Mouse (Mus musculus): Measurements from ENCODE around the gene Ptges2. TPM values are rescaled to one million over a fixed set of nuclear protein-coding genes. Genes with fewer than 3 reads are reported as not detected.

Ptges2 gene
- total RNA-seq, 2 experiments from 2014 or later, result 63.4 to 70.0 TPM

- intact Hi-C loops (cut with DNase I), result no loop called here
- DNase-seq, result no peak
Observed at GRCm38 (mm10) chr2:32367315-32367714, 28.4 kb upstream of the Ptges2 start.

- intact Hi-C loops (cut with DNase I), result no loop called here
- DNase-seq, result no peak
Observed at GRCm38 (mm10) chr2:32374191-32374590, 21.5 kb upstream of the Ptges2 start.

- intact Hi-C loops (cut with DNase I), result no loop called here
- no peak for DNase-seq
Observed at GRCm38 (mm10) chr2:32375317-32375940, 20.3 kb upstream of the Ptges2 start.

- intact Hi-C loops (cut with DNase I), result no loop called here
Observed at GRCm38 (mm10) chr2:32376963-32377362, 18.7 kb upstream of the Ptges2 start.

GRCm38 (mm10) chr2:32380001-32380500, 15.6 kb upstream of the Ptges2 start:
- intact Hi-C loops (cut with DNase I), result no loop called here
- DNase-seq, result peak in 1 of 2 experiments; percentile 30

More at GRCm38 (mm10) chr2:32376963-32377362, 18.7 kb upstream of the Ptges2 start:
- no peak for DNase-seq

GRCm38 (mm10) chr2:32381141-32381774, 14.4 kb upstream of the Ptges2 start:
- DNase-seq, result no peak
- intact Hi-C loops (cut with DNase I), result loop anchor here (1.0 kb wide), 1 partner anchor 17 kb away; no protein-coding TSS in a partner anchor

- DNase-seq, result peak; percentile 95
- intact Hi-C loops (cut with DNase I), result loop anchor here (1.0 kb wide), 1 partner anchor 17 kb away; no protein-coding TSS in a partner anchor
Observed at GRCm38 (mm10) chr2:32381775-32382223, 13.9 kb upstream of the Ptges2 start, which contains the start of gene 1110008P14Rik. Gene 1110008P14Rik, minus strand, starts transcription at chr2:32381938.

- intact Hi-C loops (cut with DNase I), result no loop called here
- no peak for DNase-seq
Observed at GRCm38 (mm10) chr2:32382689-32383088, 13.0 kb upstream of the Ptges2 start.

- DNase-seq, result no peak
- intact Hi-C loops (cut with DNase I), result no loop called here
Observed at GRCm38 (mm10) chr2:32387706-32388490, 7.8 kb upstream of the Ptges2 start, which contains the start of gene Lcn2. Gene Lcn2, minus strand, starts transcription at chr2:32388252.

GRCm38 (mm10) chr2:32389157-32389556, 6.5 kb upstream of the Ptges2 start:
- no peak for DNase-seq
- intact Hi-C loops (cut with DNase I), result no loop called here

GRCm38 (mm10) chr2:32390871-32391270, 4.8 kb upstream of the Ptges2 start:
- DNase-seq, result no peak

GRCm38 (mm10) chr2:32392063-32392462, 3.6 kb upstream of the Ptges2 start:
- peak; percentile 28 to 33 for DNase-seq
- intact Hi-C loops (cut with DNase I), result no loop called here

More at GRCm38 (mm10) chr2:32390871-32391270, 4.8 kb upstream of the Ptges2 start:
- intact Hi-C loops (cut with DNase I), result no loop called here

GRCm38 (mm10) chr2:32394973-32395372, 723 bp upstream of the Ptges2 start:
- peak; percentile 49 to 58 for DNase-seq
- intact Hi-C loops (cut with DNase I), result no loop called here

- intact Hi-C loops (cut with DNase I), result no loop called here
- peak; percentile 93 to 95 for DNase-seq
Observed at GRCm38 (mm10) chr2:32395946-32396621, 388 bp downstream of the Ptges2 start.

GRCm38 (mm10) chr2:32396695-32397094, 999 bp downstream of the Ptges2 start:
- DNase-seq, result no peak
- intact Hi-C loops (cut with DNase I), result no loop called here

GRCm38 (mm10) chr2:32404663-32405062, 9.0 kb downstream of the Ptges2 start:
- DNase-seq, result peak; percentile 93 to 98
- intact Hi-C loops (cut with DNase I), result loop anchor here (1.0 kb wide), 2 partner anchors 83 to 162 kb away; no protein-coding TSS in a partner anchor

GRCm38 (mm10) chr2:32407144-32407824, 11.6 kb downstream of the Ptges2 start:
- intact Hi-C loops (cut with DNase I), result no loop called here
- DNase-seq, result no peak

- DNase-seq, result no peak
- intact Hi-C loops (cut with DNase I), result no loop called here
Observed at GRCm38 (mm10) chr2:32408429-32409424, 13.0 kb downstream of the Ptges2 start.

Measured in heart, postnatal 10 days (tissue).